Mouse (Mus musculus) kidney, adult 11 months (tissue): Measurements from ENCODE around the gene Slc6a6.
A peak's percentile ranks its signal among the peaks of the same experiment; 100 is the strongest.

Source experiments
- DNase-seq: peaks from one replicate; pipeline ENCODE4 v3.0.0; 2022

The Slc6a6 gene

GRCm38 (mm10) chr6:91728939-91729619, 45.2 kb downstream of the Slc6a6 start:
- DNase-seq: no peak

DNA sequence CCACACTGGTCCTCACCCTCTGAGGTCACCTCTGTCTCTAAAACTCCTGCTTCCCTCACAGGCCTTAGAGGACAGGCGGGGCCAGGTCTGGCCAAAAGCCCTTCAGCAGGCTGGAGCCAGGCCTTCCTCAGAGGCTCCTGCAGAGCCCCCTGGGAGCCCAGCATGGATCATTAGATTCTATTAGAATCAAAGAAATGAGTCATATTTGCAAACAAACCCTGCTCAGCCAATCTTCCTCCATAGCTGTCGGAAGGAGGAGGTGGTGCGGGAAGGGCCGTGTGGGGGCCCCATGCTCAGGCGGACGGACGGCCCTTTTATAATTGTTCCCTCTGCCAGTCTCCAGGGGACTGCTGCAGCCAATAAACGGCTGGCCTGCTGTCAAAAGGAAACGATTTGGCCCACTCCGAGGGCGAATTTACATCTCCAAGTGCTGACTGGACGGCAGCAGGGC, 45.8 kb downstream of the Slc6a6 start:
- peak; percentile 82 for DNase-seq

DNA sequence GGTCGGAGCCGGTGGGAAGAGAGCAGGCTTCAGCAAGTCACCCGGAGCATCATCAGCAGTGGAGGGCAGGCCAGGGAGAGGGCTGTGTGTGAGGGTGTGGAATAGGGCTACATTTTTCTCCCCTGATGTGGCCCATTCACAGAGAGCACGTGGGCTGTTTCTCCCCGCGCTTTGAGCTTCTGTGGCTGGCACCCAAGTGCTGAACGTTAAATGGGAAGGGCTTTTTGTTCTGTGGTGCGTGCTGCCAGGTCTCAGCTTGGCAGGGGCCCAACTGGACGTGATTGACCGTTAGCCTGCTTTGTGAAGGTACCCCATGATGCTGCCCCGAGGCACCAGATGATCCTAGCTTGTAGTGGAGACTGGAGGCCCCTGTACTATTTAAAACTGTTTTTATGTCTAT, 48.3 kb downstream of the Slc6a6 start:
- no peak for DNase-seq

GRCm38 (mm10) chr6:91736471-91736870, 52.6 kb downstream of the Slc6a6 start:
- DNase-seq: peak; percentile 74

GRCm38 (mm10) chr6:91737451-91737850, 53.6 kb downstream of the Slc6a6 start:
- no peak for DNase-seq

GRCm38 (mm10) chr6:91738058-91738457, 54.2 kb downstream of the Slc6a6 start:
- peak; percentile 69 for DNase-seq

- peak; percentile 52 for DNase-seq
These were observed 57.2 kb downstream of the Slc6a6 start for GRCm38 (mm10) chr6:91741046-91741445.

- DNase-seq: no peak
These were observed 58.6 kb downstream of the Slc6a6 start for GRCm38 (mm10) chr6:91742466-91742865.

GRCm38 (mm10) chr6:91742995-91743394, 59.1 kb downstream of the Slc6a6 start:
- DNase-seq: no peak

DNA sequence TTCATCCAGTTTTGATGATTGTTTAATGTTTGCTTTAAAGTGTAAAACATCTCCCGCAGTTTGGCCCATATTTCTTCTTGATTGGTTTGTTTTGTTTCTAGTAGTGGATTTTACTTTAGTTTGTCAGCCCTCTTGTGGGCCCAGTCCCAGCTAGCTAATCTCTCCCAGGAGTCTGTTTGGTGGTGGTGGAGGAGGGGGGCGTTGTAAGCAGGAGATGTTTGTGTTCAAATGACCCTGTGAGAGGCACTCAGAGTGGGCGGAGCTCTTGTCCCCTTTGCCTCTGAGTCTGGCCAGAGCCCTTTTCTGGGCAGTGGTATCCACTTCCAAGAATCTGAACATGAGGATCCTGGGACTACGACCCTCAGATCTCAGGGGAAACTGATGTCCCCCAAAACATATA, 60.0 kb downstream of the Slc6a6 start:
- no peak for DNase-seq

GRCm38 (mm10) chr6:91745246-91745645, 61.4 kb downstream of the Slc6a6 start:
- no peak for DNase-seq

- DNase-seq: peak; percentile 85
These were observed 62.2 kb downstream of the Slc6a6 start for GRCm38 (mm10) chr6:91745947-91746582.

- peak; percentile 65 for DNase-seq
These were observed 62.9 kb downstream of the Slc6a6 start for GRCm38 (mm10) chr6:91746776-91747175.

DNA sequence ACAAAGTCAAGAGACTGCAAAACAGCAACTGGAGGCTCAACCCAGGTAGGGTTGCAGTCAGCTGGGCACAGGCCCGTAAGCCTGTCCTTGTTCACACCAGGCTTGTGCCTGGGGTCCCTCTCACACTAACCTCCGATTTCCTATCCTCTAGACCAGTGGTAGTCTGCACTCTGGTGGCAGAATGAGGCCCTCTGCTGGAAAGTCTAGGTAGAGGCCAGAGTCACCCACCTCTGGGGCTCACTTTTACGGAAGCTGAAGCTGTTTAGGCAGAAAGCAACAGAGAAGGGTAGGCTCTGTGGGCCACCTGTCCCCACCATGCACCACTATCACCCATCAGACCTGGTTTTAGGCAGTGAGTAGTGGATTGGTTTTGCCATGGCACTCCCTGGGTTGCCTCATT, 67.1 kb downstream of the Slc6a6 start:
- no peak for DNase-seq

DNA sequence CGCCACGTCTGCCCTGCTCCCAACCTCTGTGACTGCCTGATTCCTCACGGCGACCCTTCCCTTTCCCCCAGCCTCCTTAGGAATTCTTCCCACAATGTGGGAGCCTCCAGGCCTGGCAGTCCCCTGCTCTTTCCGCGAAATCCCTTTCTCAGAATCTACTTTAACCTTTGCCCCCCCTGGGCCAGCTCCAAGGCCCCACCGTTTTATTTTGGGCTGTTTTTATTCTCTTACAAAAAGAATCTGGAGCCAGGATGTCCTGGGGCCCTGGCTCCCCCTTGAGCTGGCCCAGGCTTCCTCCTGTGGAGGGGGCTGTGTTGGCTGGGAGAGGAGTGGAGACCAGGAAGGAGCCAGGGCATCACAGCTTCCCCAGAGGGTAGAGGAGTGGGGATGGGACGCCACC, 69.0 kb downstream of the Slc6a6 start:
- peak; percentile 70 for DNase-seq

DNA sequence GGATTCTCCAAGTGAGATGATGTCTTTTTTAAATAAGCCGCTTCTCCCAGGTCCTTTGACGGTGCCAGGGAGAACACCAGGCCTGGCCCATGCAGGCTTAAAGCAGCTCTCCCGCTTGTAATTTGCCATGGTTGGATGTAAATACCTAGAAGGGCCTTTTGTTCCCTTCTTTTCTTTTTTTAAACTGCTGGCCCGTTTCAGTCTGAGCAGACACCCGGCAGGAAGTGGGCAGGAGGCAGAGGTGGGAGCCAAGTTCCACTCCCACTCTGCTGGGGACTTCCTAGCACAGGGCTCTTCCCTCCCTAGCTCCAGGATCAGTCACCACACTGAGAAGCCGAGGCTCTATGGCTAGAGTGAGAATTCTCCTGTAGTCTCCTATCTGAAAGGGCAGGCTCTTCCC, 70.2 kb downstream of the Slc6a6 start:
- peak; percentile 46 for DNase-seq

DNA sequence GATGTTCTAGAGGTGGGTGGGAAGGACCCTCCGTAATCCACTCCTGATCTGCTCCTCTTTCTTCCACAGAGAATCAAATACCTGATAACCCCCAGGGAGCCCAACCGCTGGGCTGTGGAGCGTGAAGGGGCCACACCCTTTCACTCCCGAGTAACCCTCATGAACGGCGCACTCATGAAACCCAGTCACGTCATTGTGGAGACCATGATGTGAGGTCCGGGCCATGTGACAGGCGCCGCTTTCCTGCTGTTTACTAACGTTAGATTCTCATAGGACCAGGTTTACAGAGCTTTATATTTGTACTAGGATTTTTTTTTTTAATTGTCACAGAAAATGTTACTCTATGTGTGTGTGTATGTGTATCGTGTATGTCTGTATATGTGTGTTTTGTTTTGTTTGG, 71.0 kb downstream of the Slc6a6 start:
- DNase-seq: no peak

DNA sequence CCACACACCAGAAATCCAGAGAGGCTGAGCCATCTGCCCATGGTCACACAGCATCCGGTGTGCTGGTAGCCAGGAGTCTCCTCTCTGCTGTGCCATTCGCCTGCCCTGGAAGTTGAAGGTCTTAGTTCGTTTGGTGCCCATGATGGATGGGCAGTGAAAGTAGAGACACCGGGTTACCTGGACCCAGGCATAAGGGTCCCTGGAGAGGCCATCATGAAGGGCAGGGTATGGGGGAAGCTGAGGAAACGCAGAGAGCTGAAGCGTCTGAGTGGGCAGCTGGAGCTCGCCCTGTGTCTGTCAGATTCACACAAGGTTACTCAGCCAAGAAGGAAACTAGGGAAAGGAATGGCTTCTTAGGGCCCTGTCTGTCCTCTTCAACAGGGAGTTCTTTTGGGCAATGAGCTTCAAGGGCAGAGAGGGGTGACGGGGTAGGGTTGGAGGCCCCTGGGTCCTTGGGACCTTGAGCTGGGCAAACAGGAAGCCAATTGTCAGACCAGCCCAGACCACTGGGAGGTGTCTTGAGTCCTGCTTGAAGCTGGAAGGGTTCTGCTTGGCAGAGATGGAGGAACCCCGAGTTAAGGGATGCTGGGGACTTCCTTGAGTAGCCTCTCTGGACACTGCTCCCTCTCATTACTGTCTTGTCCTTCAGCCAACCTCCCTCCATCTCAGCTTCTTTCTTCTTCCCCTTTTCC, 78.3 kb downstream of the Slc6a6 start:
- no peak for DNase-seq

- DNase-seq: no peak
These were observed 83.7 kb downstream of the Slc6a6 start for GRCm38 (mm10) chr6:91767550-91767949.

GRCm38 (mm10) chr6:91773951-91774350, 90.1 kb downstream of the Slc6a6 start:
- DNase-seq: no peak

- DNase-seq: no peak
These were observed 92.7 kb downstream of the Slc6a6 start for GRCm38 (mm10) chr6:91776543-91776942.

DNA sequence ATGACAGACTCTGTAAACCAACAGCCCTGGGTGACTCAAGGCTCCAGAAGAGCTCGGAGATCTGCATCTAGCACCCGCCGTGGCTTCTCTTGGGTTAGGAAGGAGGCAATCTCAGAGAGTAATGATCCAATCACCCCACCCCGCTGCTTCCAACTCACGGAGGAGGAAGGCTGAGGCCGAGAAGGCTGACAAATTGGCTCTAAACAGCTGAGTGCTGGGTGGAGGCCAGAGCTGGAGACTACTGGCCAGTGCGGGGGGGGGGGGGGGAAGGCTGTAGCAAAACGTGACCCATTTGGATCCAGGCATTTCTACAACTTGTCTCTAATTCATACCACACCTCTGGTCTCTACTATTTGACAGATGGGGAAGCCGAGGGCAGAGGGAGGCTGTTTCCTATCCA, 95.4 kb downstream of the Slc6a6 start:
- no peak for DNase-seq

DNA sequence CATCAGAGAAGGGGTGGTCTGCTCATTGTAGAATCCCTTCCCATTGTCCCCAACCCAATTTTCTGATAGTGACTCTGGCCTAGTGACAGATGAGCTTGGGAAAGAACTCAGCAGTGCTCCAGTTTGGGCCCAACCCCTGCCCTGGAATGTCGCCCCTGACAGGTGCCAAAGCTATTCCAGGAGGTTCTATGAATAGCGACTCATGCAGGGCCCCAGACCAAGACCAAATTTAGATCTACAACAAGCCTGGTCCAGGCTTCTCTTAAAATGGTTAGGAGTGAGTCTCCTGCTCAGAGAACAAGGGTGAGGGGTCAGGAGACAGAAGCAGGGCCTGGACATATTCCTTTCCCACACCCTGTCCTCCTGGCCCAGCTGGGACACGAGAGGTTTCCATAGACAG, 101.2 kb downstream of the Slc6a6 start:
- DNase-seq: no peak

- no peak for DNase-seq
These were observed 104.5 kb downstream of the Slc6a6 start for GRCm38 (mm10) chr6:91788311-91788798.
